Mouse (Mus musculus) spleen, postnatal 0 days (tissue): Measurements from ENCODE around the gene Mlc1. TPM values are rescaled to one million over a fixed set of nuclear protein-coding genes. Genes with fewer than 3 reads are reported as not detected.

Source experiments
- polyA plus RNA-seq: library from polyadenylated mRNA; unstranded; fragments of >200 nt; fragmentation: Nextera tagmentation; extraction: Ambion mirVana; gene quantifications from 2 replicates; pipeline ENCODE4 v1.2.1, GENCODE M21; 2015

Mlc1 gene
- not detected in 2 replicates for polyA plus RNA-seq

GRCm38 (mm10) chr15:88978281-88979137 is at the start of gene Mlc1:
Gene Mlc1, minus strand, starts transcription at chr15:88979007.

GRCm38 (mm10) chr15:88982534-88983079 is 3.8 kb upstream of the Mlc1 start, which contains the start of gene Mov10l1:
Gene Mov10l1, plus strand, starts transcription at chr15:88982909.

DNA sequence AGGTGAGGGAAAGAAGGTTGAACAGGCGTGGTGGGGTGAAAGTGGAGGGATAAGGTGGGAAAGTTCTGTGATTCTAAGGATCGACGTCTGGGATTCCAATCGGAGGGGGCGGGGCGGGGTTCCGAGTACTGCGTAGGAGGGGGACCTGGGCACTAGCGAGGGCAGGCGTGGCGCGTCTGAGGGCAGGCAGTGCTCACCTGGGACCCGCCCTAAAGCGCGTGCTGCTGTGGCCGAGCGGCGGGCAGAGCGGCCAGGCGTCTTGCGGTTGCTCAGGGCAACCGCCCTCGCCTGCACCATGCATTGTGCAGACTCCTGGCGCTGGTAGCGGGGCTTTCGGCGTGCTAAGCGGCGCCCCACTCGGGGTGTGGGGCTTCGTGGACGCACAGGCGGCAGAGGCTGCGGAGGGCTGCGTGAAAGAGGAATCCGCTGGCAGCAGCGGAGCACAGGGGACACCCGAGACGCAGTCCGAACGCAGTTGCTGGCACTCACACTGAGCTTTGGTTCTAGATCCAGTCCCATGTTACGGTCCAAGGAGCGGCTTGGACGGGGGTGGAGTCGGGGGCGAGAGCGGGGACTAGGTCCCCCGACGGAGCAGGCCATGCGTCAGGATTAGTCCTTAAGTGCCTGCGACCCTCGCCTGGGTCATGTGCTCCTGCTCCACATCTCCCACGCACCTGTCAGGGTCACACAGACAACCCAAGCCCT is 24.3 kb downstream of the Mlc1 start, which contains the start of gene Ttll8:
Ttll8 (minus strand) TSS at position 51 of the 705 bp plus-strand sequence.

Other genes with a start within 250 kb of the Mlc1 start
- gene Brd1, start 244.8 kb downstream of the Mlc1 start, polyA plus RNA-seq = 10.9 TPM in 2 replicates
- 6.4 and 6.9 TPM in 2 replicates for gene Zbed4, start 227.3 kb downstream of the Mlc1 start, polyA plus RNA-seq
- gene Alg12, start 159.7 kb downstream of the Mlc1 start, polyA plus RNA-seq = 3.6 and 4.3 TPM in 2 replicates
- 27.7 and 32.1 TPM in 2 replicates for gene Creld2, start 159.4 kb downstream of the Mlc1 start, polyA plus RNA-seq
- gene Pim3, start 116.8 kb downstream of the Mlc1 start, polyA plus RNA-seq = 14.3 and 14.4 TPM in 2 replicates
- gene Ttll8, start 24.6 kb downstream of the Mlc1 start, polyA plus RNA-seq = not detected in 2 replicates
- gene Mov10l1, start 3.9 kb upstream of the Mlc1 start, polyA plus RNA-seq = not detected in 2 replicates
- gene Panx2, start 80.7 kb upstream of the Mlc1 start, polyA plus RNA-seq = not detected in 2 replicates
- gene Trabd, start 96.1 kb upstream of the Mlc1 start, polyA plus RNA-seq = 16.9 and 20.7 TPM in 2 replicates
- gene Selenoo, start 110.1 kb upstream of the Mlc1 start, polyA plus RNA-seq = 8.0 and 9.3 TPM in 2 replicates
- 7.9 and 8.7 TPM in 2 replicates for gene Tubgcp6, start 144.1 kb upstream of the Mlc1 start, polyA plus RNA-seq
- gene Hdac10, start 149.7 kb upstream of the Mlc1 start, polyA plus RNA-seq = 11.4 and 11.9 TPM in 2 replicates
- gene Mapk12, start 161.7 kb upstream of the Mlc1 start, polyA plus RNA-seq = 1.8 and 2.3 TPM in 2 replicates
- gene Mapk11, start 170.6 kb upstream of the Mlc1 start, polyA plus RNA-seq = 0.87 and 1.3 TPM in 2 replicates
- 25.8 and 35.7 TPM in 2 replicates for gene Plxnb2, start 201.8 kb upstream of the Mlc1 start, polyA plus RNA-seq
- 3.8 and 4.0 TPM in 2 replicates for gene Dennd6b, start 217.5 kb upstream of the Mlc1 start, polyA plus RNA-seq
- gene Ppp6r2, start 232.5 kb upstream of the Mlc1 start, polyA plus RNA-seq = 46.2 and 46.5 TPM in 2 replicates